Mouse (Mus musculus) lung, adult 10 weeks (tissue): ENCODE measurements around the gene Scgb2b17. TPM values are rescaled to one million over a fixed set of nuclear protein-coding genes. Genes with fewer than 3 reads are reported as not detected.

Source experiments
- polyA plus RNA-seq: library from polyadenylated mRNA; stranded (reverse); fragments of 350-450 nt; fragmentation: Illumina TruSeq; extraction: RNeasy Lipid Tissue Mini Kit (QIAGEN cat#74804); gene quantifications from one replicate; pipeline ENCODE4 v1.2.3, GENCODE M21; 2014; ENCODE audit warnings: low read depth, low replicate concordance; ENCODE audit not compliant: insufficient read depth

Gene Scgb2b17
- polyA plus RNA-seq: not detected

DNA sequence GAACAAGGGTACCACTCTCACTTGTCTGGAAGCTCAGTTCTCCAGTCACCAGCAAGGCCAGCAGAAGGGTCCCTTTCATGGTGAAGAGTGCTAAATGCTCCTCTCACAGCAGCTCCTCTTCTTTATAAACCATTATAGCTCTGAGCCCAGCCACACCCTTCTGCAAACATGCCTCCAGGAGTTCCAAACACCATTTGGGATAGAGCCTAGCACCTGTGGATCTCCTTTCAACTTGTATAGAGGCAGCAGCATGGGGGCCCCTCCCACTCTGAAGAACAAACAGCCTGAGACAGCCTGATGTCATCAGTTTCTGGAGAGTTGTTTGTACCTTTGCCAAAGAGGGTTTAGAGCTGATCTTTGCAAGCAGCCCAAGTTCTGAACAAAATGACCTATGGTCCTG, at the start of gene Scgb2b17:
TSS of gene Scgb2b17 (minus strand) at position 101 of the 400 bp plus-strand sequence.

DNA sequence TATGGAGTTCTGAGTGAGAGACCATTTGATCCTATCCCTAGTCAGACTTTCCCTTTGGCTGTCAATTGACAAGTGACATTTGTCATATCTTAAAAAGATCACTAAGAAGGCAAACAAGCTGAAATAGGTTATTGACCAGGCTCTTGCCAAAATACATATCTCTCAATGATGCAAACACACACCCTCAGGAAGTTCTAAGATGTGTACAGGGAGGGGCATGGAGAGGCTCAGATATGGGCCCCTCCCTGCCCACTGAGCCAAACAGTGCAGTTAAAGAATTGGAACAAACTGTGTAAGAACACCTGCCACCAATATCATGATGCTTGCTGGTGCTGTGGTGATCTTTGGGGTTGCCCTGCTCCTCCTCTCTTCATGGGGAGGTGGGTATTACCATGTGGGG, 6.8 kb upstream of the Scgb2b17 start, which contains the start of gene Scgb1b17:
TSS of gene Scgb1b17 (plus strand) at position 301 of the 400 bp plus-strand sequence.

Other genes with a start within 250 kb of the Scgb2b17 start
- not detected for gene Scgb2b15, start 226.9 kb downstream of the Scgb2b17 start, polyA plus RNA-seq
- not detected for gene Scgb1b15, start 220.0 kb downstream of the Scgb2b17 start, polyA plus RNA-seq
- not detected for gene Scgb1b17, start 6.9 kb upstream of the Scgb2b17 start, polyA plus RNA-seq
- gene Scgb2b18, start 117.3 kb upstream of the Scgb2b17 start, polyA plus RNA-seq: not detected
- gene Scgb1b18, start 129.0 kb upstream of the Scgb2b17 start, polyA plus RNA-seq: not detected
- gene Scgb2b19, start 223.8 kb upstream of the Scgb2b17 start, polyA plus RNA-seq: not detected
- gene Scgb1b19, start 230.7 kb upstream of the Scgb2b17 start, polyA plus RNA-seq: not detected